Comparison of ENCODE assay signal across 8 mouse cellular contexts in genomic region chr9:120933886-120934758, GRCm38 (mm10). TPM values are rescaled to one million over a fixed set of nuclear protein-coding genes. Genes with fewer than 3 reads are reported as not detected.
DNase-seq lines count a peak whose midpoint lies in the region; ATAC-seq lines count a peak whose summit lies in the region.

No protein-coding gene starts in this region.

- ATAC-seq in intestine, embryonic 16.5 days = peak; percentile 21
- ATAC-seq in liver, embryonic 11.5 days (replicated peaks; ENCODE audit: low FRiP score) = peak; percentile 4; the same call in 1 of the 2 replicates
- peak; percentile 63 for ATAC-seq in neural tube, embryonic 12.5 days (ENCODE audit: low FRiP score, low read depth)

- H3K4me3 ChIP-seq in intestine, embryonic 16.5 days (ENCODE audit: low read length) = peak overlapping the region; percentile 77
- H3K4me3 ChIP-seq in liver, embryonic 11.5 days (ENCODE audit: low read depth, low read length) = peak overlapping the region; percentile 95
- peak overlapping the region; percentile 94 for H3K4me3 ChIP-seq in neural tube, embryonic 12.5 days

- under 1% methylated on average over 57 of the region's 57 CpGs for WGBS in intestine, embryonic 16.5 days
- WGBS in liver, embryonic 11.5 days = under 1% methylated on average over 55 of the region's 57 CpGs
- WGBS in neural tube, embryonic 12.5 days = under 1% methylated on average over 56 of the region's 57 CpGs

- H3K27ac ChIP-seq in intestine, embryonic 16.5 days (ENCODE audit: low read length) = peak overlapping the region; percentile 96
- peak overlapping the region; percentile 91 for H3K27ac ChIP-seq in liver, embryonic 11.5 days (ENCODE audit: low read depth, low read length)
- H3K27ac ChIP-seq in neural tube, embryonic 12.5 days = peak overlapping the region; percentile 87

- peak overlapping the region; percentile 50 for H3K4me2 ChIP-seq in intestine, embryonic 16.5 days (ENCODE audit: low read depth, low read length)
- H3K4me2 ChIP-seq in liver, embryonic 11.5 days = peak overlapping the region; percentile 95
- H3K4me2 ChIP-seq in neural tube, embryonic 12.5 days (replicated peaks) = peak overlapping the region; percentile 89

- H3K36me3 ChIP-seq in intestine, embryonic 16.5 days (ENCODE audit: control insufficient read depth, insufficient read depth, low read length) = no peaks in the 10 kb centered on the region
- no peaks in the 10 kb centered on the region for H3K36me3 ChIP-seq in liver, embryonic 11.5 days (ENCODE audit: control insufficient read depth, insufficient read depth, low read length)
- H3K36me3 ChIP-seq in neural tube, embryonic 12.5 days = no peaks in the 10 kb centered on the region

- H3K9me3 ChIP-seq in intestine, embryonic 16.5 days (ENCODE audit: control insufficient read depth, low read length) = no peaks in the 10 kb centered on the region
- H3K9me3 ChIP-seq in liver, embryonic 11.5 days (ENCODE audit: control insufficient read depth, low read length) = no peaks in the 10 kb centered on the region
- no peaks in the 10 kb centered on the region for H3K9me3 ChIP-seq in neural tube, embryonic 12.5 days

- no peaks in the 10 kb centered on the region for H3K27me3 ChIP-seq in intestine, embryonic 16.5 days (replicated peaks; ENCODE audit: control insufficient read depth, insufficient read depth, low read length)
- H3K27me3 ChIP-seq in liver, embryonic 11.5 days (replicated peaks; ENCODE audit: control insufficient read depth, insufficient read depth, low read length) = no peaks in the 10 kb centered on the region
- no peaks in the 10 kb centered on the region for H3K27me3 ChIP-seq in neural tube, embryonic 12.5 days (replicated peaks)

- peak; percentile 23 for DNase-seq in 416B (ENCODE audit: low read depth)
- peak; percentile 67 for DNase-seq in Muller cell, postnatal 12 days (ENCODE audit: inconsistent ontology term)
- peak; percentile 38 to 42 for DNase-seq in cerebellum, postnatal 36 days
- peak; percentile 15 for DNase-seq in gastrocnemius, postnatal 25 days
- peak; percentile 65 for DNase-seq in liver, embryonic 11.5 days (ENCODE audit: low spot score)
- peak; percentile 47 to 62 for DNase-seq in thymus, postnatal 36 days

- peak overlapping the region; percentile 98 for H3K9ac ChIP-seq in intestine, embryonic 16.5 days (ENCODE audit: low read depth, low read length)
- peak overlapping the region; percentile 95 for H3K9ac ChIP-seq in liver, embryonic 11.5 days (ENCODE audit: low read depth, low read length)
- peak overlapping the region; percentile 92 for H3K9ac ChIP-seq in neural tube, embryonic 12.5 days

- H3K4me1 ChIP-seq in intestine, embryonic 16.5 days (ENCODE audit: control insufficient read depth, insufficient read depth, low read length) = peaks cover 24% of the 10 kb centered on the region
- H3K4me1 ChIP-seq in liver, embryonic 11.5 days (replicated peaks; ENCODE audit: control insufficient read depth, insufficient read depth, low read length) = peaks cover 29% of the 10 kb centered on the region
- H3K4me1 ChIP-seq in neural tube, embryonic 12.5 days = peaks cover 40% of the 10 kb centered on the region

RNA-seq across cellular contexts. Expression of gene Ctnnb1, which starts 5.1 kb away (rescaled TPM):
- total RNA-seq in gastrocnemius, postnatal 25 days (2021) = 100 to 1,000 TPM; 215 to 220 TPM
- polyA plus RNA-seq in intestine, embryonic 16.5 days (2015; fragmentation: Nextera tagmentation; extraction: Ambion mirVana) = 448 and 454 TPM in 2 replicates
- 326 TPM in 2 replicates for polyA plus RNA-seq in liver, embryonic 11.5 days (2014; fragmentation: Nextera tagmentation; extraction: Ambion mirVana)
- 589 and 619 TPM in 2 replicates for polyA plus RNA-seq in neural tube, embryonic 12.5 days (2016; fragmentation: Nextera tagmentation; extraction: Ambion mirVana)

Comparison
In these comparisons a context has a peak if more than half of its experiments do, and no peak if none do; other contexts are left out.
1. Peak in every context shown above with its lines: DNase-seq, ATAC-seq, H3K4me3 ChIP-seq and H3K27ac ChIP-seq.
2. DNase-seq: peak in every context shown above with its lines; median percentile 67 in Muller cell, postnatal 12 days; 65 in liver, embryonic 11.5 days; 54 in thymus, postnatal 36 days; 40 in cerebellum, postnatal 36 days; 23 in 416B; 15 in gastrocnemius, postnatal 25 days.
3. ATAC-seq: peak in every context shown above with its lines; median percentile 63 in neural tube, embryonic 12.5 days; 21 in intestine, embryonic 16.5 days; 4 in liver, embryonic 11.5 days.